Mouse (Mus musculus) embryonic fibroblast, embryonic 13.5 days (primary cell): ENCODE measurements at regions not wholly inside any gene's neighbourhood (a gene's known extent, or its start where the extent isn't known, plus 50 kb on each side); places are given as distances from the start of the nearest gene placed in this dataset.

Experiments used
- H3K27ac ChIP-seq: 2 replicates; pipeline ENCODE4 v1.5.1; 2012; ENCODE audit warnings: low read length, control low read depth, inconsistent platforms; ENCODE audit not compliant: insufficient read depth
- H3K4me1 ChIP-seq: 2 replicates; pipeline ENCODE4 v1.6.1; 2011; ENCODE audit warnings: low read length; ENCODE audit not compliant: control insufficient read depth, insufficient read depth
- H3K4me3 ChIP-seq: 2 replicates; pipeline ENCODE4 v1.5.1; 2011; ENCODE audit warnings: mild to moderate bottlenecking, control low read depth, low read length; ENCODE audit not compliant: insufficient read depth
- CTCF ChIP-seq: IDR thresholded peaks from 2 replicates; pipeline ENCODE4 v1.5.1; 2011; ENCODE audit warnings: mild to moderate bottlenecking, control low read depth, low read length, moderate library complexity, borderline replicate concordance; ENCODE audit not compliant: insufficient read depth
- POLR2A ChIP-seq: IDR thresholded peaks from 2 replicates; pipeline ENCODE4 v1.6.1; 2011; ENCODE audit warnings: low read depth, mild to moderate bottlenecking, control low read depth, low read length, moderate library complexity

GRCm38 (mm10) chr16:62407526-62408165, 379.0 kb downstream of the Nsun3 start:
- Histone ChIP-seq H3K27ac (no peak overlapping the region), H3K4me3 (no peak overlapping the region), H3K4me1 (no peaks in the 10 kb centered on the region)
- TF ChIP-seq CTCF (no peak), POLR2A (no peak)

DNA sequence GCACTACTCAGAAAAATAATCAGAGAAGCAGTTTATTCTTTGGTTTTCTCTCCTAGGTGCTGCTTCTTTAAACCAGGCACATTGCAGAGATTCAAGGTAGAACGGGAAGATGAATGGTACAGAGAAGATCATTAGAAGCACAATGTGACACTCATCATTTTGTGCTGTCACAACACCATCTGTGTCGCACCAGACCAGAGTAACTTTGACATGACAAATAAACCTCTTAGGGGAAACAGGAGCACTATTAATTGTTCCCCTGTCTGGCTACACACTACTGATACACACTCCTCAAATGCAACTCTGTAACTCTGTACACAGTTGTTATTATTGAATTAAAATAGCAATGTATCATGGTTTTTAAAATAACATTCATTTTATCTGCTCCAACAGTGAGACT, 380.2 kb downstream of the Nsun3 start:
- Histone ChIP-seq H3K27ac (no peak overlapping the region), H3K4me1 (no peaks in the 10 kb centered on the region), H3K4me3 (no peak overlapping the region)
- no peak for TF ChIP-seq POLR2A
- TF ChIP-seq CTCF = no peak

DNA sequence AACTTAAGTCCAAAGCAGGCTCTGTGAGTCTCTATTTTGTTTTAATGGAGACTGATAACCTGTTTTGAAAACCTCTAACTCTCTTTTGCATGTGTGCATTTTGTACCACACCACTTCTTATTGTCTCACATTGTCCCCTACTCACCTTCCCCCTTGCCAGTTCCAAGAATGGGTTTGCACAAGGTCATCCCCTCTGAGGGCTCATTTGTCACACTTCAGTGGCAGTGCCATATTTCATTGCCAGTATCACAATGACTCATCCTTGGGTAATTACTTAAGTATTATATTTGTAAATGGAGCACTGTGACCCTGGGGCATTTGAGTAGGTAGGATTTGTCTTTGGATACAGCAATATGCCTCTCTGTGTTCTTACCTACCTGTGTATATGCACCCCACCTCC, 429.3 kb downstream of the Nsun3 start:
- Histone ChIP-seq H3K4me1 (no peaks in the 10 kb centered on the region), H3K27ac (no peak overlapping the region), H3K4me3 (no peak overlapping the region)
- TF ChIP-seq POLR2A (no peak), CTCF (no peak)

DNA sequence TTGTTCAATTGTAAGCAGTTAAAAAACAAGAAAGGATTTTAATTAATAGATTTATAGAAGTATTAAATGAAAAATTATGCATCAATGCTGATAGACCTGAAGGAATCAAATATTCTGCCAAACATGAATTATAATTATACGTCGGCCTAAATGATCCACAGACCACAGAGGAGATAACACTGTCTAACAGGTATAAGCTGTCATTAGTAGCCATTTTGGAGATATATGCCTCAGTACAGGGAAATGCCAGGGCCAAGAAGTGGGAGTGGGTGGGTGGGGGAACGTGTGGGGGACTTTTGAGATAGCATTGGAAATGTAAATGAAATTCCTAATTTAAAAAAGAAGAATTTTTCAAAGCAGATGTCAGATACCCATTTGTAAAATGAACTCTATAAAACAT, 430.3 kb downstream of the Nsun3 start:
- Histone ChIP-seq H3K4me3 (no peak overlapping the region), H3K27ac (no peak overlapping the region), H3K4me1 (no peaks in the 10 kb centered on the region)
- no peak for TF ChIP-seq CTCF
- no peak for TF ChIP-seq POLR2A

- no peaks in the 10 kb centered on the region for H3K4me1 ChIP-seq
- H3K4me3 ChIP-seq = no peak overlapping the region
- no peak for TF ChIP-seq CTCF
- no peak for TF ChIP-seq POLR2A
- H3K27ac ChIP-seq = no peak overlapping the region
These were observed 430.8 kb downstream of the Nsun3 start for GRCm38 (mm10) chr16:62355830-62356270.

DNA sequence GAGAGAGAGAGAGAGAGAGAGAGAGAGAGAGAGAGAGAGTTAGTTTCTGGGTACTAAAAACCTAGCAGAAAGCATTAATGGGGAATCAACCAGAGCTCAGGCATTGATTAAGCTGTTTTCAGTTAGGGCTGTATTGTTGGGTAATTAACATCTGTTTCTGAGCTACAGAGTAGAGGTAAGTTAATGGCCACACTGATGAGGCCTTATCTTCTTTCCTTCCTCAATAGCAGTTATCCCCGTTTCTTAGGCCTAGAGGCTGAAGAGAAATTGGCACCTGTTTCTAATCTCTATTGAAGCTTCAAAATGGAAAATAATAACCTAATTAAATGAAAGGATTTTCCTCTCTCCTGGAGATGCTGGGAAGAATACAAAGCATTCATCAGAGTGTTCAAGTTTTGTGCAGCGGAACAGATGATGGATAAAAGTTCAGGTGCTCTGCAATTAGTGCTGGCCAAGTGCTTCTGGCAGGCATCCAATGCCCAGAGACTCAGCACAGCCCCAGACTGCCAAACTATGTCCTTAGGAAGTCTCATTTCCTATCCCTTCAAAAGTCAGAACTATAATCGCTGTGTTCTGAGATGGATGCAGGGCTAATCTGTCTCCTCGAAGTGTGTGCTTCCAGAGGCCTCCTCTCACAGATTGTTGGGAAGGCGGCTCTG, 459.1 kb downstream of the Nsun3 start:
- Histone ChIP-seq H3K4me3 (no peak overlapping the region), H3K27ac (no peak overlapping the region), H3K4me1 (no peaks in the 10 kb centered on the region)
- no peak for TF ChIP-seq CTCF
- TF ChIP-seq POLR2A = no peak

DNA sequence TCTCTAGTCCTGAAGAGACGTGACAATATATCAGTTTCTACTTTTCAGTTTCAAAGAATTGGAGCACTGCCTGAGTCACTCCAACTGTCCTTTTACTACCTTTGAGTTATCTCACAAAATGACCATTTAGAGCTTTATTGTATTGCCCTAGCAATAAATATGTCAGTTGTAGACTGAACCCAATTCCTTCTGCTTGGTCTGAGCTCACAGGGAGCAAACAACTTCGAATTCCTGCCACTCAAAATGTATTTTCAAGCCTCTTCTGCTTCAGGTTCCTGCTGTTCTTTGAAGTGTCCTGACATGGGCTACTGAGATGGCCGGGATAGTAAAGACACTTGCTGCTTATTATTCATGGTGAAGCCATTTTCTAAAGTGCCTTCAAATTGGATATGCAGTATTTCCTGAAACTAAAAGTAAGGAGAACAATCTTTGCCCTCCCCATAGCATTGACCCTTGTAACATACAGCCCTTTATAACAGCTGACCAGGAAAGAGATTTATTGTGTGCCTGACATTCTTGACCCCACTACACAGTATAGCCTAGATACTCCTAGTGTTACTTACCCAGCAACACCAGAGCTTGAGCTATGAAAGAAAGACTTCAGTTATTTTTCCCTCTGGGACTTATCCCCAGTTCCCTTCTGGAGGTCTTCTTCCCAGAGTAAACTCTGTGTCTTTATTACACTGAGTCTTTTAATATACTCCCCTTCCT, 460.9 kb downstream of the Nsun3 start:
- Histone ChIP-seq H3K4me3 (no peak overlapping the region), H3K27ac (no peak overlapping the region), H3K4me1 (no peaks in the 10 kb centered on the region)
- TF ChIP-seq CTCF (no peak), POLR2A (no peak)

DNA sequence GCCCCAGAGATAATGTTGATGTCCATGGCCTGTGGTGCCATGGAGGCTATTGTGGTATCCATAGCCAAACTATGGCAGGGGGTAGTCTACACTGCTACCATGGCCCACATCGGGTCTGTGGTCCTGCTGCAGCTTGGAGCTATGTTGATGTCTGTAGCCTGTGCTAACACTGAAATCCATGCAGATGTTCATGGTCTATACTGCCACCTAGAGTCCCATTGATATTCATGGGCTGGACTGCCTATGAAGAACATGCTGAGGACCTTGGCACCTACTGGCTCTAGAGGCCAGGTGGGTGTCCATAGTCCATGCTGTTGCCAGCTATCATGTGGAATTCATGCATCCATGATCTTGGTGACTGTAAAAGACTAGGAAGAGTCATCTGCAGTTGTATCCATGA, 463.8 kb downstream of the Nsun3 start:
- Histone ChIP-seq H3K4me1 (no peaks in the 10 kb centered on the region), H3K4me3 (no peak overlapping the region), H3K27ac (no peak overlapping the region)
- TF ChIP-seq POLR2A (no peak), CTCF (no peak)

- TF ChIP-seq POLR2A = no peak
- no peak for TF ChIP-seq CTCF
- H3K4me3 ChIP-seq = no peak overlapping the region
- no peaks in the 10 kb centered on the region for H3K4me1 ChIP-seq
- no peak overlapping the region for H3K27ac ChIP-seq
These were observed 497.7 kb downstream of the Nsun3 start for GRCm38 (mm10) chr16:62288948-62289347.
